Mouse (Mus musculus) kidney, postnatal 0 days (tissue): Measurements from ENCODE around the gene Lrrc39. TPM values are rescaled to one million over a fixed set of nuclear protein-coding genes. Genes with fewer than 3 reads are reported as not detected.

ENCODE experiments used
- ATAC-seq: fragments of 200-750 bp; cut with Nextera tagmentation; replicated peaks from 2 replicates; pipeline ENCODE4 v1.8.0; 2017; ENCODE audit warnings: low read depth, moderate number of reproducible peaks, moderate TSS enrichment, moderate library complexity; ENCODE audit not compliant: low FRiP score
- DNase-seq: peaks from one replicate; pipeline ENCODE4 v3.0.0-alpha.2; 2016; ENCODE audit warnings: low spot score
- H3K27ac ChIP-seq: fragments of 300-500 bp; sonication (generic); 2 replicates; pipeline ENCODE4 v1.5.1; 2014; ENCODE audit warnings: mild to moderate bottlenecking
- H3K27me3 ChIP-seq: fragments of 300-500 bp; sonication (generic); 2 replicates; pipeline ENCODE4 v1.6.1; 2014; ENCODE audit warnings: low read length, mixed read lengths; ENCODE audit not compliant: insufficient read depth
- H3K36me3 ChIP-seq: fragments of 300-500 bp; sonication (generic); 2 replicates; pipeline ENCODE4 v1.6.1; 2014; ENCODE audit warnings: low read length, mixed read lengths; ENCODE audit not compliant: insufficient read depth
- H3K4me1 ChIP-seq: fragments of 300-500 bp; sonication (generic); replicated peaks from 2 replicates; pipeline ENCODE4 v1.6.1; 2014; ENCODE audit warnings: antibody characterized with exemption, low read length, mixed read lengths; ENCODE audit not compliant: insufficient read depth
- H3K4me2 ChIP-seq: fragments of 300-500 bp; sonication (generic); 2 replicates; pipeline ENCODE4 v1.6.1; 2014; ENCODE audit warnings: mild to moderate bottlenecking, low read length, moderate library complexity, mixed read lengths
- H3K4me3 ChIP-seq: fragments of 300-500 bp; sonication (generic); replicated peaks from 2 replicates; pipeline ENCODE4 v1.5.1; 2014; ENCODE audit warnings: low read depth, low read length
- H3K9ac ChIP-seq: fragments of 300-500 bp; sonication (generic); 2 replicates; pipeline ENCODE4 v1.6.1; 2014; ENCODE audit warnings: low read depth, low read length
- H3K9me3 ChIP-seq: fragments of 300-500 bp; sonication (generic); replicated peaks from 2 replicates; pipeline ENCODE4 v1.6.1; 2016; ENCODE audit warnings: low read length, inconsistent platforms, mixed read lengths
- CTCF ChIP-seq: IDR thresholded peaks from 2 replicates; pipeline ENCODE4 v1.5.1; 2016; ENCODE audit warnings: antibody characterized with exemption, low read depth, mild to moderate bottlenecking, moderate library complexity
- WGBS: fragments of 180-500 bp; shearing (Covaris S2); extraction: QIAGEN DNeasy Blood & Tissue Kit; methylation state at CpG from one replicate; pipeline ENCODE4 v1.1.7; 2014; 5-methylcytosine and 5-hydroxymethylcytosine counted together
- polyA plus RNA-seq: library from polyadenylated mRNA; unstranded; fragments of >200 nt; fragmentation: Nextera tagmentation; extraction: Ambion mirVana; gene quantifications from 2 replicates; pipeline ENCODE4 v1.2.1, GENCODE M21; 2015

Gene Lrrc39
- polyA plus RNA-seq, 1 experiment from 2014 or later: 0.39 TPM

GRCm38 (mm10) chr3:116577286-116577685 lies 14.5 kb downstream of the Lrrc39 start:
- ATAC-seq: no peak
- no peak overlapping the region for H3K9ac ChIP-seq
- no peak for DNase-seq
- H3K9me3 ChIP-seq: no peaks in the 10 kb centered on the region
- peak; percentile 66 for TF ChIP-seq CTCF
- WGBS: 43% methylated on average over 3 of the region's 3 CpGs
- no peaks in the 10 kb centered on the region for H3K27me3 ChIP-seq
- H3K36me3 ChIP-seq: peaks cover 8% of the 10 kb centered on the region
- H3K4me2 ChIP-seq: no peak overlapping the region
- no peak overlapping the region for H3K4me3 ChIP-seq
- no peak overlapping the region for H3K27ac ChIP-seq
- H3K4me1 ChIP-seq: no peaks in the 10 kb centered on the region

GRCm38 (mm10) chr3:116582201-116582600 lies 19.4 kb downstream of the Lrrc39 start:
- WGBS: 96% methylated on average over 9 of the region's 9 CpGs
- H3K36me3 ChIP-seq: peaks cover 36% of the 10 kb centered on the region

GRCm38 (mm10) chr3:116594076-116594727 lies 31.4 kb downstream of the Lrrc39 start:
- Histone ChIP-seq H3K27me3 (no peaks in the 10 kb centered on the region), H3K27ac (peak overlapping the region; percentile 85), H3K4me1 (no peaks in the 10 kb centered on the region), H3K36me3 (peaks cover 20% of the 10 kb centered on the region), H3K4me3 (peak overlapping the region; percentile 80), H3K4me2 (peak overlapping the region; percentile 65), H3K9me3 (no peaks in the 10 kb centered on the region), H3K9ac (peak overlapping the region; percentile 80)
- peak; percentile 80 for DNase-seq
- WGBS: 2% methylated on average over 22 of the region's 22 CpGs
- peak; percentile 49 for TF ChIP-seq CTCF
- ATAC-seq: peak; percentile 53

More at GRCm38 (mm10) chr3:116582201-116582600, 19.4 kb downstream of the Lrrc39 start:
- no peaks in the 10 kb centered on the region for H3K27me3 ChIP-seq
- H3K4me3 ChIP-seq: no peak overlapping the region
- no peak overlapping the region for H3K4me2 ChIP-seq
- ATAC-seq: no peak
- no peaks in the 10 kb centered on the region for H3K4me1 ChIP-seq
- H3K27ac ChIP-seq: no peak overlapping the region
- no peak for DNase-seq
- no peak for TF ChIP-seq CTCF
- H3K9me3 ChIP-seq: no peaks in the 10 kb centered on the region
- no peak overlapping the region for H3K9ac ChIP-seq

GRCm38 (mm10) chr3:116594728-116595602 lies 32.2 kb downstream of the Lrrc39 start, which contains the start of gene Sass6:
TSS of gene Sass6 (plus strand) at chr3:116594982.
- Histone ChIP-seq H3K4me2 (peak within 1 kb of the TSS; percentile 83), H3K4me1 (no peaks in the 10 kb centered on the region), H3K36me3 (peaks cover 12% of the 10 kb centered on the region; the same call in 1 of the 2 replicates), H3K4me3 (peak within 1 kb of the TSS; percentile 80), H3K9ac (peak within 1 kb of the TSS; percentile 80), H3K27me3 (no peaks in the 10 kb centered on the region), H3K9me3 (no peaks in the 10 kb centered on the region), H3K27ac (peak within 1 kb of the TSS; percentile 85)
- no peak for TF ChIP-seq CTCF
- WGBS: under 1% methylated on average over 65 of the region's 65 CpGs
- DNase-seq (peak; percentile 98), ATAC-seq (peak; percentile 98)

GRCm38 (mm10) chr3:116595603-116595991 lies 32.8 kb downstream of the Lrrc39 start:
- peak overlapping the region; percentile 83 for H3K4me2 ChIP-seq
- H3K27ac ChIP-seq: no peak overlapping the region
- H3K9ac ChIP-seq: peak overlapping the region; percentile 72
- H3K27me3 ChIP-seq: no peaks in the 10 kb centered on the region
- no peaks in the 10 kb centered on the region for H3K9me3 ChIP-seq
- peak overlapping the region; percentile 80 for H3K4me3 ChIP-seq
- ATAC-seq (no peak), DNase-seq (no peak)
- 6% methylated on average over 10 of the region's 10 CpGs for WGBS
- H3K4me1 ChIP-seq: no peaks in the 10 kb centered on the region
- no peak for TF ChIP-seq CTCF
- peaks cover 7% of the 10 kb centered on the region; the same call in 1 of the 2 replicates for H3K36me3 ChIP-seq

GRCm38 (mm10) chr3:116599705-116600104 lies 36.9 kb downstream of the Lrrc39 start:
- no peak overlapping the region for H3K27ac ChIP-seq
- no peaks in the 10 kb centered on the region for H3K9me3 ChIP-seq
- no peak overlapping the region for H3K4me2 ChIP-seq
- no peak for DNase-seq
- no peaks in the 10 kb centered on the region for H3K27me3 ChIP-seq
- no peaks in the 10 kb centered on the region for H3K4me1 ChIP-seq
- WGBS: 75% methylated on average over 2 of the region's 2 CpGs
- no peaks in the 10 kb centered on the region for H3K36me3 ChIP-seq
- TF ChIP-seq CTCF: no peak
- no peak overlapping the region for H3K4me3 ChIP-seq
- H3K9ac ChIP-seq: no peak overlapping the region
- ATAC-seq: no peak
